Mouse (Mus musculus) liver, adult 2 months (tissue): ENCODE measurements at regions not wholly inside any gene's neighbourhood (a gene's known extent, or its start where the extent isn't known, plus 50 kb on each side); places are given as distances from the start of the nearest gene placed in this dataset.

Experiments
- CTCF ChIP-seq: fragments of 200-500 bp; IDR thresholded peaks from 2 replicates; pipeline ENCODE4 v1.5.1; 2011; ENCODE audit warnings: low read depth, low read length, control low read depth
- POLR2A ChIP-seq: fragments of 200-500 bp; IDR thresholded peaks from 2 replicates; pipeline ENCODE4 v1.6.1; 2011; ENCODE audit warnings: low read length, control low read depth; ENCODE audit not compliant: insufficient read depth; ENCODE audit errors: extremely low read depth

DNA sequence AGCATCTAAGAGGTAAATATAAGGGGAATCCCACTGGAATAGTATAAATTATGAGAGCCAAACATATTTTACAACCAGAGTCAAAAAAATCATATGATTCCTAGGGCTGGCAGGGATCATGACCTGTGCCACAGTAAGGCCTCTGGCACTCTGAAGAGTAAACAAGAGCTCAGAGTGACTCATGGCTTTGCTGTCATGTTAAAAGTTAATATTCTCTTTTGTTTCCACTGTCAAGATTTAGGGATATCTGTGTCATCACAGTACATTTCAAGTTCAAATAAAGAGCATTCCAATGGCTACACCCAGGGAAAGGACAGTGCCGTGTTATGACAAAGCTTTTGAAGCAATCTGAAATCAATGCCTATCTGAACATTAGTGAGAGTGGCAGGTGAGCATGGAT, 341.6 kb upstream of the Marcks start:
- TF ChIP-seq CTCF (no peak), POLR2A (no peak)
